Mouse (Mus musculus): Measurements from ENCODE around the gene Meig1.

DNA sequence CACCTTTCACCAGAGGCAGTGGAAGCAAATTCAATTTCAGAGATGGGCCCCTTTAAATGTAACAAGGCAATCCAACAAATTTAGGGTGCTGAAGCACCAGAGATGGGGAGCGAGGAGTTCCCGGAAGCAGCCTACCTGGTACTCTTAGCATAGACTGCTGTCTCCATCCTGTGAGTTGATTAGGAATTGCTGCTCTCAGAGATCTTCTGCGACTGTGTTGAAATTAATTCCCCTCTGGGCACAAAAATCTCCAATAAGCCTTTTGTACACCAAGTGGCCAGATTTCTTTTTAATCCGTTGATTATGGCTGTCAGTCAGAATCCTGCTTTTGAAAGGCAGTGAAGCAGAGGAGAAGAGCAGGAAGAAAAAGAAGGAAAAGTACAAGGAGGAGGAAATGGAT is 57.3 kb downstream of the Meig1 start:
- TF ChIP-seq POLR2A (IDR thresholded peaks at IDR 0.05; ENCODE audit: low read depth, low read length) = no peak
- no peak for TF ChIP-seq CTCF (IDR thresholded peaks at IDR 0.05; ENCODE audit: extremely low read depth, insufficient read depth, insufficient read length, insufficient replicate concordance)
